In the genomic region with DNA sequence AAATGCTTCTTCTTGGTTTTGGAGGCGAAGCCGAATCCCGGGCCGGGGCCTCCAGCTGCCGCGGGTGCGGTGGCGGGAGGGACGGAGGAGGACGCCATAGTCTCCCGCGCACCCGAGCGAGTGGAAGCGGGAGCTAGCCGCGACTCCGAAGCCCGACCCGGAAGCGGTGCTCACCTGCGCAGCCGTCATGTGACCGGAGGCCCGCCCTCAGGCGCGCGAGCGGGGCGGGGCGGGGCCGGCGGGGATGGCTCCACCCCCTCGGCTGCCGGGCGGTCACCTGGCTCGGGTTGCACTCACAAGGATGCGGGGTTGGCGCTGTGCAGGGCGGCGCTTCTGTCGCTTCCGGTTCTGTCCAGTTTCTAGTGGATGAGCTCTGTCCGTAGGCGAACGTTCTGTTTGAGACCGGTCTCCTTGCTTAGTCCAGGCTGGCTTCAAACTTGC, we compare ENCODE assay signal across 8 mouse cellular contexts. TPM values are rescaled to one million over a fixed set of nuclear protein-coding genes. Genes with fewer than 3 reads are reported as not detected.
A peak's percentile ranks its signal among the peaks of the same experiment; 100 is the strongest.
DNase-seq lines count a peak whose midpoint lies in the region; ATAC-seq and TF ChIP-seq lines count a peak whose summit lies in the region.

Pip4k2c (minus strand) TSS at position 172 of the 441 bp plus-strand sequence.

- H3K9me3 ChIP-seq in forebrain, postnatal 0 days (ENCODE audit: low read length), result no peaks in the 10 kb centered on the region
- no peaks in the 10 kb centered on the region for H3K9me3 ChIP-seq in lung, embryonic 15.5 days

- peak within 1 kb of the TSS; percentile 77 for H3K4me3 ChIP-seq in forebrain, postnatal 0 days (ENCODE audit: low read depth, low read length)
- peak within 1 kb of the TSS; percentile 84 for H3K4me3 ChIP-seq in lung, embryonic 15.5 days
- H3K4me3 ChIP-seq in thymus, adult 2 months (ENCODE audit: control insufficient read depth, insufficient read depth, low read length), result peak within 1 kb of the TSS; percentile 83

- peak within 1 kb of the TSS; percentile 64 for H3K27ac ChIP-seq in forebrain, postnatal 0 days (ENCODE audit: low read depth, low read length)
- H3K27ac ChIP-seq in lung, embryonic 15.5 days, result peak within 1 kb of the TSS; percentile 52
- no peak within 1 kb of the TSS for H3K27ac ChIP-seq in thymus, adult 2 months (ENCODE audit: control insufficient read depth, insufficient read depth, low read length)

- H3K4me1 ChIP-seq in forebrain, postnatal 0 days (ENCODE audit: insufficient read depth), result peaks cover 12% of the 10 kb centered on the region
- H3K4me1 ChIP-seq in lung, embryonic 15.5 days, result peaks cover 6% of the 10 kb centered on the region
- peaks cover 15% of the 10 kb centered on the region for H3K4me1 ChIP-seq in thymus, adult 2 months (replicated peaks; ENCODE audit: control insufficient read depth, insufficient read depth, low read length)

- intact Hi-C loops in heart, postnatal 36 days (cut with DNase I), result no loop called here

- H3K36me3 ChIP-seq in forebrain, postnatal 0 days (ENCODE audit: insufficient read depth), result peaks cover 10% of the 10 kb centered on the region
- H3K36me3 ChIP-seq in lung, embryonic 15.5 days, result peaks cover 18% of the 10 kb centered on the region; the same call in 1 of the 2 replicates
- H3K36me3 ChIP-seq in thymus, adult 2 months (ENCODE audit: control insufficient read depth, insufficient read depth, low read length), result no peaks in the 10 kb centered on the region; the same call in 1 of the 2 replicates

- H3K9ac ChIP-seq in forebrain, postnatal 0 days, result peak within 1 kb of the TSS; percentile 77
- H3K9ac ChIP-seq in lung, embryonic 15.5 days, result peak within 1 kb of the TSS; percentile 74

- 4% methylated on average over 44 of the region's 47 CpGs for WGBS in forebrain, postnatal 0 days
- WGBS in lung, embryonic 15.5 days, result under 1% methylated on average over 46 of the region's 47 CpGs
- WGBS in thymus, adult 2 months, result under 1% methylated on average over 47 of the region's 47 CpGs

- H3K27me3 ChIP-seq in forebrain, postnatal 0 days (ENCODE audit: insufficient read depth, low read length), result no peaks in the 10 kb centered on the region
- no peaks in the 10 kb centered on the region for H3K27me3 ChIP-seq in lung, embryonic 15.5 days
- no peaks in the 10 kb centered on the region for H3K27me3 ChIP-seq in thymus, adult 2 months (ENCODE audit: control insufficient read depth, insufficient read depth, low read length)

- TF ChIP-seq CTCF in forebrain, postnatal 0 days (IDR thresholded peaks at IDR 0.05; ENCODE audit: low read depth), result no peak
- TF ChIP-seq CTCF in thymus, adult 2 months (IDR thresholded peaks at IDR 0.05; ENCODE audit: borderline replicate concordance, control insufficient read depth, extremely low read depth, insufficient read depth, low read length, poor library complexity), result peak; percentile 27; the same call in 1 of the 2 replicates

- H3K4me2 ChIP-seq in forebrain, postnatal 0 days (ENCODE audit: low read depth), result peak within 1 kb of the TSS; percentile 93
- peak within 1 kb of the TSS; percentile 87 for H3K4me2 ChIP-seq in lung, embryonic 15.5 days

- peak; percentile 71 for TF ChIP-seq POLR2A in thymus, adult 2 months (IDR thresholded peaks at IDR 0.05; ENCODE audit: control insufficient read depth, extremely low read depth, insufficient read depth, low read length, poor library complexity)

- DNase-seq in MN1 (ENCODE audit: low spot score), result peak; percentile 96
- DNase-seq in cerebellum, adult 8-10 months, result peak; percentile 92
- DNase-seq in forebrain, postnatal 0 days, result peak; percentile 85
- DNase-seq in heart, postnatal 36 days, result peak; percentile 87 to 90
- peak; percentile 81 to 87 for DNase-seq in layer of hippocampus, adult 8-10 months (ENCODE audit: low spot score in 2 of 2)
- peak; percentile 88 for DNase-seq in ovary, adult 18-20 months (ENCODE audit: low spot score)
- peak; percentile 94 for DNase-seq in thymus, adult 2 months

- ATAC-seq in forebrain, postnatal 0 days, result peak; percentile 95
- peak; percentile 98 for ATAC-seq in lung, embryonic 15.5 days (ENCODE audit: borderline replicate concordance, extremely low read depth, low FRiP score, low TSS enrichment)

RNA-seq across cellular contexts. Expression of gene Pip4k2c, which starts in this region (rescaled TPM):
- total RNA-seq in forebrain, postnatal 0 days (2014; rRNA removed), result 21.5 and 23.3 TPM in 2 replicates
- 17.8 and 20.1 TPM in 2 replicates for polyA plus RNA-seq in forebrain, postnatal 0 days (2015; fragmentation: Nextera tagmentation; extraction: Ambion mirVana)
- total RNA-seq in heart, postnatal 36 days (2021), result 10 to 100 TPM; 26.9 to 29.9 TPM
- total RNA-seq in layer of hippocampus, adult 8-10 months (2022), result 100 to 1,000 TPM in 1 of 4 experiments, 10 to 100 TPM in 3; 95.0 to 107 (median 98.9) TPM
- 24.4 and 27.2 TPM in 2 replicates for polyA plus RNA-seq in lung, embryonic 15.5 days (2015; fragmentation: Nextera tagmentation; extraction: Ambion mirVana)
- 34.4 and 36.1 TPM in 2 replicates for polyA plus RNA-seq in thymus, adult 2 months (2012; rRNA removed)
